Mouse (Mus musculus) thymus, postnatal 36 days (tissue): Measurements from ENCODE around the gene Nkx6-1.

Experiments used
- DNase-seq, 2 experiments: peaks; one replicate each; pipeline ENCODE4 v3.0.0; 2022; ENCODE audit warnings: mixed read lengths in 2 of 2

Gene Nkx6-1

GRCm38 (mm10) chr5:101658188-101658983, 6.4 kb downstream of the Nkx6-1 start:
- DNase-seq, result no peak

- DNase-seq, result no peak
These were observed 7.1 kb downstream of the Nkx6-1 start for GRCm38 (mm10) chr5:101657698-101658097.

- DNase-seq, result no peak
These were observed 8.7 kb downstream of the Nkx6-1 start for GRCm38 (mm10) chr5:101656107-101656506.

- DNase-seq, result no peak
These were observed 9.4 kb downstream of the Nkx6-1 start for GRCm38 (mm10) chr5:101655418-101655817.

GRCm38 (mm10) chr5:101647726-101648686, 16.8 kb downstream of the Nkx6-1 start:
- DNase-seq, result no peak

GRCm38 (mm10) chr5:101646961-101647575, 17.7 kb downstream of the Nkx6-1 start:
- DNase-seq, result no peak

- DNase-seq, result no peak
These were observed 19.7 kb downstream of the Nkx6-1 start for GRCm38 (mm10) chr5:101645071-101645470.

GRCm38 (mm10) chr5:101638101-101638500, 26.7 kb downstream of the Nkx6-1 start:
- no peak for DNase-seq
